Mouse (Mus musculus): ENCODE measurements around the gene C1s2.
"Not testable (repeated sequence)": the region's sequence is repeated elsewhere in the genome, so short reads cannot be mapped to it uniquely, and the experiment has no call there.

DNA sequence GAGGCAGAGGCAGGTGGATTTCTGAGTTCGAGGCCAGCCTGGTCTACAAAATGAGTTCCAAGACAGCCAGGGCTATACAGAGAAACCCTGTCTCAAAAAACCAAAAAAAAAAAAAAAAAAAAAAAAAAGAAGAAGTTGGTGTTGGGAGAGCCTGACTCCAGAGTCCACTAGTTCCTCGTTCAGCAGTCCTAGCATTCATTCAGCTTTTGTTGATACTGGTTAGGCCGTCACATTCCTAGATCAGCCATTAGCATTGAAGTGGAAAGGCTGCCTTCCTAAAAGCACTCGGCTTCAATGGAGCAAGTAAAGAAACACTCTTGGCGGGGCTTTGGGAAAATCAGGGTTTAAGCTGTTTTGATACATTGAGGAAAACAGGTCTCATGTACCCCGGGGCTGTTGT, 46.4 kb upstream of the C1s2 start:
- TF ChIP-seq CTCF (IDR thresholded peaks at IDR 0.05; ENCODE audit: control insufficient read depth, insufficient read depth, insufficient read length); MAX (IDR thresholded peaks at IDR 0.05); FOSL1 (IDR thresholded peaks at IDR 0.05; ENCODE audit: insufficient read depth, low read length, poor library complexity, severe bottlenecking); MYOD1 (IDR thresholded peaks at IDR 0.05; ENCODE audit: control insufficient read depth, insufficient read length, low read depth); USF1 (IDR thresholded peaks at IDR 0.05; ENCODE audit: low read depth); MYOG (IDR thresholded peaks at IDR 0.05; ENCODE audit: control insufficient read depth, extremely low read depth, insufficient read length); CEBPB (IDR thresholded peaks at IDR 0.05; ENCODE audit: low read depth): not testable (repeated sequence)
